Mouse (Mus musculus): Measurements from ENCODE around the gene Mogs.

GRCm38 (mm10) chr6:83118825-83119733 lies 3.8 kb downstream of the Mogs start:
- TF ChIP-seq POLR2A (IDR thresholded peaks at IDR 0.05; ENCODE audit: insufficient read depth, low read length) (no peak), CTCF (IDR thresholded peaks at IDR 0.05; ENCODE audit: low read depth, low read length) (no peak)

All from ES-Bruce4 (cell line).